Mouse (Mus musculus) CH12F3 (cell line): ENCODE data around the gene Kcnip3.

ENCODE experiments used
- in situ Hi-C: fragments of 300-500 bp; cut with MboI; formaldehyde crosslinking; loops from 2 replicates; pipeline ENCODE4 v1.14.3; 2020; ENCODE audit warnings: low sequenced_read_pairs

Kcnip3 gene

DNA sequence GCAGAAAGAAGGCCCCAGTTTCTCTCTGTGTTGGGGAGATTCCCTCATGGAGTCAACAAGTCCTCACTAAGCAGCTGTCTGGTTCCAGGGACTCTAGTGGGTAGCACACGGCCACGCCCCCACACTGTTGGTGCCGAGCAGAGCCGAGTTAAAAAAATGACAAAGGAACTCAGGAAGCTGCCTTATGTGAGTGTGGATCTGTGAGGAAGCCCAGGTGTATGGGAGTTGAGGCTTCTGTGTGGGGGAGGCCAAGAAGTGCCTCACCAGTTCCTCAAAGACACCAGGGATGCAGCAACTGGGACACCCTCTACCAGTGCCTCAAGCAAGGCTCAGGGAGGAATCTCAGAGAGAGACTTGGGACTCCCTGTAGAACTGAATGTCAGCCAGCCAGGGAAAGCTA is 42.7 kb downstream of the Kcnip3 start:
- in situ Hi-C loops, result no loop called here

DNA sequence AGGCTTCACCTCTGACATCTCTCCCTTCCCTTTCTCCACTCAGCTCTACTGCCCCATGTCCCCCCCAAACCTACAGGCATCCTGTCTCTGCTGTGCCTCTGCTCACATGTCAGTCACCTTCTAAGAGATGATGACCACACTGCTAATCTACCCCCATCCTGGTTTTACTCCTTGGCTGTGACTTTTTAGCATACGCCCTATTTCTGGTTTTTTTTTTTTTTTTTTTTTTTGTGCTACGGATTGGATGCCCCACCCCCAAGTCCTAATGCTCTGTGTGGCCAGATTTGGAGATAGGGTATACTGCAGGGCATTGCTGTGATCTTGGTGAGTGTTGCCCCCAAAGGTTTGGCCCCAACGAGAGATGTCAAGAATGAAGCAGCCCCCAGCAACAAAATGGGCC is 49.6 kb downstream of the Kcnip3 start:
- in situ Hi-C loops, result no loop called here

DNA sequence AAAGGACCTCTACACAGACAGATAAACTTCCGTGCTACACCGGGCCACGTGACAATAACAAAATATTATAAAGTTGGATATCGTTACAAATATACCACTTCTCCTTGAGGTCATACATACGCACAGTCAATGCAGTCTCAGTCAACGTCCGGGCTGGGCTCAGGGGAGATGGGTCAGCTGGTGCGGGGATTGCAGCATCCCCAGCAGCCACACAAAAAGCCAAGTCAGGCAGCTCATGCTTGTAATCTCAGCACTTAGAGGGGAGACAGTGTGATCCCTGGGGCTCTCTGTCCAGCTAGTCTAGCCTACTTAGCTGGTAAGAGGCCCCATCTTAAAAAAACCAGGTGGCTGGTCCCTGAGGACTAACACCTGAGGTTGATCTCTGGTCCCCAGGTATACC is 50.6 kb downstream of the Kcnip3 start:
- in situ Hi-C loops, result no loop called here

DNA sequence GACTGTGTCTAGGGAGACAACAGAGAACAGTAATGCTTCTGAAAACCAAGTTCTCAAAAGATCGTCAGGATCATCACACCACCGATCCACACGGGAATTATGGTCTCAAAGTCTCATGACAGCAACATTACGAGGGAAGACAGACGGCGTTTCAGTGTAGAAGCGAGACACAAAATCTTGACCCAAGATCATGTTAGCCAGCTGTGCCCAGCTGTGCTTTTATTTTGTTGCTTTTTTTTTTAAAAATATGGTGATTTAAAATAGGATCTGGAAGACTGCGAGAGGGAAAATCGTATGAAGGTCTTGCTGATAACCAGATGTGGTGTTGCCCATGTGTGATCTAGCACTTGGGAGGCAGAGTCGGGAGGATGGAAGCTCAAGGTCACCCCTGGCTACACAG is 51.2 kb downstream of the Kcnip3 start:
- in situ Hi-C loops, result no loop called here

- in situ Hi-C loops, result no loop called here
Measured at GRCm38 (mm10) chr2:127470183-127470582, 51.7 kb downstream of the Kcnip3 start.

- in situ Hi-C loops, result loop anchor here (5.0 kb wide), 1 partner anchor 35 kb away; no protein-coding TSS in a partner anchor
Measured at GRCm38 (mm10) chr2:127462314-127462713, 59.6 kb downstream of the Kcnip3 start.

- in situ Hi-C loops, result loop anchor here (5.0 kb wide), 1 partner anchor 36 kb away; no protein-coding TSS in a partner anchor
Measured at GRCm38 (mm10) chr2:127461351-127461750, 60.5 kb downstream of the Kcnip3 start.

- in situ Hi-C loops, result no loop called here
Measured at GRCm38 (mm10) chr2:127459341-127459740, 62.6 kb downstream of the Kcnip3 start.

- in situ Hi-C loops, result no loop called here
Measured at GRCm38 (mm10) chr2:127453764-127454163, 68.1 kb downstream of the Kcnip3 start.

GRCm38 (mm10) chr2:127453141-127453540 is 68.8 kb downstream of the Kcnip3 start:
- in situ Hi-C loops, result no loop called here

GRCm38 (mm10) chr2:127451748-127452147 is 70.1 kb downstream of the Kcnip3 start:
- in situ Hi-C loops, result no loop called here

- in situ Hi-C loops, result loop anchor here (5.0 kb wide), 1 partner anchor 87 kb away; the partner anchor contains the start of gene Adra2b
Measured at GRCm38 (mm10) chr2:127449691-127450090, 72.2 kb downstream of the Kcnip3 start.

- in situ Hi-C loops, result loop anchor here (5.0 kb wide), 1 partner anchor 85 kb away; the partner anchor contains the start of gene Adra2b
Measured at GRCm38 (mm10) chr2:127446847-127447246, 75.0 kb downstream of the Kcnip3 start.

DNA sequence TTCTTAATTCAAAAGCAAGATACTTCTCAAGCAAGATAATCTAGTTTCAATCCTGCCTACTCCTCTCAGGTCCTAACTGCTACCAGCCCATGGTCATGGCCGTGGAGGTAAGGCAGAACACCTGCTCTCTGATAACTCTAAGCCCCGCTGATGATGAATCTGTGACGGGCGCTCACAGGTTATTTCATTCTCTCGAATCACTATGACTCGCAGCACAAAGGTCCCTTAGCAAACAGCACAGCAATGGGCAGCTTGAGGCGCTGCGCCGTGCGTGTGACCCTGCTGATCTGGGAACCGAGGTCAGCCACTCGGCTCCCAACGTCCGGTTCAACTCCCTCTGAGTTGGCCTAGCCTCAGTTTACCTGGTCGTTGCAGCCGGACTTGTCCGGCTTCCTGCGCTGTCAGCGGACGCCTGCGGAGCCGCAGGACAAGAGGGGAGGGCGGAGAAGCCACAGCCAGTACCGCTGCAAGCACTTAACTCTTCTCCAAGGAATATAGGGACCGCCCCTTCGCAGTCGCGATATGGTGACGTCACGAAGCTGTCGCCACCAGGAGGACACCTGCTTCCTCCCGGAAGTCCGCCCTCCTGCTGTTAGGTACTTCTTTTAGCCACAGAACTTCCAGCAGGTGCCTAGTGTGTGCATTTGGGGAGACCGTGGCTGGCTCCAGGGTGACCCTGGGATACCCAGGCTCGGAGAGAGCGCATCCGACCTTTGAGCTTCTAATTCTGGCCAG is 77.7 kb downstream of the Kcnip3 start, which contains the start of gene Fahd2a:
TSS of gene Fahd2a (minus strand) at position 511 of the 735 bp plus-strand sequence.
- in situ Hi-C loops, result no loop called here

DNA sequence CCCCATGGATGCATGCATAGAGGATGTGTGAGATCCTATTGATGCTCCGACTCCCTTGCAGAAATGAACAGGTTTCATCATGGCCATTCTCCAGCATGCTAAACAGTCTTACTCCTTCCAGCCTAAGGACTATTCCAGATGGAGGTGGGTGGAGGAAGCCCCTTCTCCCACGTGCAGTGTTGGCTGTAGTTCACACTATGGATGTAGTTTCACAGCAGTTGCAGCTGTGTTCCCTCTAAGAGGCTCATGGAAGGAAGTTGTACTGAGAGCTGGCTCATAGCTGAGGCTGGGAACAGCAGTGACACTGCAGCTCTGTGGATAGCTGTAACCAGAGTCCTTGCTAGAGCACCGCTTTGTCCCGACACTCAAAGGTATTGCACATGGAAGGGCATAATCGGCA is 84.2 kb downstream of the Kcnip3 start:
- in situ Hi-C loops, result no loop called here

GRCm38 (mm10) chr2:127435554-127435953 is 86.3 kb downstream of the Kcnip3 start:
- in situ Hi-C loops, result no loop called here

DNA sequence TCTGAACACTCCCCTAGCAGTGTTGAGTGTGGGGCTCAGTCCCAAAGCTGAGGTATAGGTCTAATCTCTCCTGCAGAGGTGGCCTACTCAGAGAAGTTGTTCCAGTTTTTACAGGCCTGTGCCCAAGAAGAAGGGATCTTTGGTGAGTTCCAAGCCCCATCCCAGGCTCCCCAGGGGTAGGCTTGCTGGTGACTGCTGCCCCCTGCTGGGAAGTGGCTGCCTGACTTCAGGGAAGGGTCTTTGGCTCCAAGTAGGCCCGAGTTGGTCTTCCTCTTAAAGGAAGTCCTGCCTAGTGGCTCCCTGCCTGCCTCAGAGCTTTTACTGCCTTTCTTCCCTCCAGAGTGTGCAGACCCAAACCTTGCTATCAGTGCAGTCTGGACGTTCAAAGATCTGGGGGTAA is 86.8 kb downstream of the Kcnip3 start:
- in situ Hi-C loops, result no loop called here

DNA sequence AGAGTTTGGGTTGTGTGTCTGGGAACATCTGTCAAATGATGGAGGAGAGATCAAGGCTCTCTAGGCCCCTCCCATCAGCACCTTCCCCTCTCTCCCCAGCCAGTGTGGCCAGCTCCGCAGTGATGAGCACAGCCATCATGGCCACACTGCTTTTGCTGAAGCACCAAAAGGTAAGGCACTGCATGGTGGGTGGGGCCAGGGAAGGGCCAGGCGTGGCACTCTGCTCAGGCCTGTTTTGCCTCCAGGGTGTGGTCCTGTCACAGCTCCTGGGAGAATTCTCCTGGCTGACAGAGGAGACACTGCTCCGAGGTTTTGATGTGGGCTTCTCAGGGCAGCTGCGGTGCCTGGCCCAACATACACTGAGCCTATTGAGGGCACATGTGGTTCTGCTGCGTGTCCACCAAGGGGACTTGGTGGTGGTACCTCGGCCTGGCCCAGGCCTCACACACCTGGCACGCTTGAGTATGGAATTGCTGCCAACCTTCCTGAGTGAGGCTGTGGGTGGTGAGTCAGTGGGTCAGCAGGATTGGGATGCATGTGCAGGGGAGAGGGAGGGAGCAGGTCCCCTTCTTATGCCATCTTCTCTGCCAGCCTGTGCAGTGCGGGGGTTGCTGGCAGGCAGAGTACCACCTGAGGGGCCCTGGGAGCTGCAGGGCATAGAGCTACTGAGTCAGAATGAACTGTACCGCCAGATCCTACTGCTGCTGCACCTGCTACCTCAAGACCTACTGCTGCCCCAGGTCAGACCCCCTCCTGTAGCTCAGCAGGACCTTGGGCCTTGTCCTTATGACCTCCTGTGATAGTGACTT is 88.2 kb downstream of the Kcnip3 start:
- in situ Hi-C loops, result no loop called here

DNA sequence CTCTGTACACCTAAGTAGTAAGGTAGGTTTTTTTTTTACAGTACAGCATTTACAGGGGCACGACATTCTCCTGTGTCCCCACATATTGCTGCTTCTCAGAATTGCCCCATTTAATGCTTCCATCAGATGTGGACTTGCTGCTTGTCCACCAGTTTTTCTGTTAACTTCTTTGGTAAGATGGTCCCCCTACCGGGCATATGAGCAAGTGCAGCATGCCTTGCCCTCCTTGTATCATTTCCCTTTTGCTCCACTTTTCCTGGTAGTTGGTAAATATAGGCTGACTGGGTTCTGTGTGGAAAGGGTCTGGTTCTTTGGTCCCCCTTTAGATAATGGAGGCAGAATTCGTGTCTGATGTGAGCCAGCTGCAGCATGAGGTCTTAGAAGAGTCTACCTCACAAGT is 91.7 kb downstream of the Kcnip3 start:
- in situ Hi-C loops, result no loop called here

GRCm38 (mm10) chr2:127424977-127425376 is 96.9 kb downstream of the Kcnip3 start, which contains the start of gene Gpat2:
TSS of gene Gpat2 (plus strand) at chr2:127425199.
- in situ Hi-C loops, result loop anchor here (10.0 kb wide), 1 partner anchor 60 kb away; the partner anchor contains the start of gene Adra2b

DNA sequence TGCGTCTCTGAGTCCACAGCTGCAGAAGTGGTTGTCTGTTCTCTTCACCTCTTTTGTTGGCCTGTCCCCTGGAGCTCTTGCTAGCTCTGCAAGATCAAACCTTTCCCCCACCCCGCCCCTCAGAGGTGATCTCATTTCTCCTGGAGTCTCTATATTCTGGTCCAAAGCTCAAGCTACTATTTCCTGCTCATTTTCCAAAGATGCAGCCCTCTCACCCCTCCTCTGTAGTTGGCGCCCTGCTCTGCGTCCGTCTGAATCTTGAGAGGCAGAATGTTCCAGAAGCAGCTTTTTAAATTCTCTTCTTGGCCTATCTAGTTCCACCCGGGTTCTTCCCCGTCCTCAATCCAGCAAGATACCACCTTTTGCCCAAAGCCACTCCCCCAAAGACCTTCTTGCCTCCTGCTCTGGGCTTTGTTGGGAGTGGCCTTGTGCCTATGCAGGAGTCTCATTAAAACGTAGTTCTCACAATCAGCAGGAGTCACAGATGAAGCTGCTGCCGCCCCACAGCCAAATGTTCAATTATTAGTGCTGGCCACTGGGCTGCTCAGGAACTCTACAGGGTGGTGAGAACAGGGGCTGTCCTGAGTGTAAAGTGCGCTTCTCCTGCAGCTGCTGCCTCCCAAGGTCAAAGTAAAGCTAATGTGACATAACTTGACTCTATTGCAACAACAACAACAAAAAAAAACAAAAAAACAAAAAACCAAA is 103.5 kb downstream of the Kcnip3 start:
- in situ Hi-C loops, result no loop called here
